Mouse (Mus musculus) testis, adult 2 months (tissue): ENCODE measurements around the gene Aspg.

ENCODE experiments used
- CTCF ChIP-seq: fragments of 200-500 bp; IDR thresholded peaks from 2 replicates; pipeline ENCODE4 v1.5.1; 2012; ENCODE audit warnings: low read depth, mild to moderate bottlenecking, inconsistent platforms, low read length, moderate library complexity; ENCODE audit not compliant: control insufficient read depth, insufficient read depth, insufficient replicate concordance
- POLR2A ChIP-seq: fragments of 200-500 bp; IDR thresholded peaks from 2 replicates; pipeline ENCODE4 v1.6.1; 2012; ENCODE audit warnings: low read depth, mild to moderate bottlenecking, inconsistent platforms, low read length, moderate library complexity; ENCODE audit not compliant: control insufficient read depth

DNA sequence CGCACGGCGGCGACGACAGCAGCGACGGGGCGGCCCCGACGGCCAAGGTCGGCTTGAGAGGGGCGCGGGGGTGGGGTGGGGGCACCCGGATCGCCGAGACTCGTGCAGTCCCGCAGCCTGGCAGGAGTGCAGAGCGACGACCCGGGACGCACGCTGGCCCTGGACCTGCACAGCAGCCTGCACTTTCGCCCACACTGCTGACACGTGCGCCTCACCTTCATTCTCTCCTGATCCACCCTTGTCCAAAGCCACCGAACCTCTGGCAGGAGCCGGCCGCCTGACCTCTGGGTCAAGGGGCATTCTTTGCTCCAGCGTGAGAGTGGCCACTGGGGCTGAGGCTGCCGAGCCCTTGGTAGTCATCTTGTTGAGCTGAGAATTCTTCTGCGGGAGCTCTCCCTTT lies 24.5 kb downstream of the Aspg start:
- TF ChIP-seq POLR2A (no peak), CTCF (no peak)
